Mouse (Mus musculus) layer of hippocampus, adult 2 months (tissue): ENCODE measurements around the gene Spaar. TPM values are rescaled to one million over a fixed set of nuclear protein-coding genes. Genes with fewer than 3 reads are reported as not detected.

Experiments used
- DNase-seq, 2 experiments: peaks; one replicate each; pipeline ENCODE4 v3.0.0; 2022; ENCODE audit warnings: low spot score in 2 of 2
- H3K27ac ChIP-seq: fragments of 200-600 bp; 2 replicates; pipeline ENCODE4 v1.8.1; 2022
- H3K4me3 ChIP-seq: fragments of 200-600 bp; 2 replicates; pipeline ENCODE4 v1.8.1; 2022; ENCODE audit warnings: mild to moderate bottlenecking
- CTCF ChIP-seq: fragments of 200-600 bp; conservative IDR thresholded peaks from 2 replicates; pipeline ENCODE4 v1.8.1; 2022; ENCODE audit warnings: antibody characterized with exemption, mild to moderate bottlenecking, moderate library complexity
- total RNA-seq, 2 experiments: library from RNA; stranded (reverse); gene quantifications; 2 replicates each; pipeline ENCODE4 v1.2.3; 2021

Spaar gene
- total RNA-seq, 2 experiments from 2014 or later, result 0.97 to 0.98 TPM

GRCm38 (mm10) chr4:43713652-43714219 is 16.1 kb upstream of the Spaar start:
- no peak for TF ChIP-seq CTCF
- no peak for DNase-seq
- Histone ChIP-seq H3K27ac (no peak overlapping the region), H3K4me3 (no peak overlapping the region)

GRCm38 (mm10) chr4:43720491-43721228 is 9.2 kb upstream of the Spaar start:
- Histone ChIP-seq H3K27ac (0 out of 2 replicates have a peak overlapping the region, but pooled peaks have one; percentile 28), H3K4me3 (no peak overlapping the region)
- DNase-seq, result no peak
- TF ChIP-seq CTCF, result no peak

DNA sequence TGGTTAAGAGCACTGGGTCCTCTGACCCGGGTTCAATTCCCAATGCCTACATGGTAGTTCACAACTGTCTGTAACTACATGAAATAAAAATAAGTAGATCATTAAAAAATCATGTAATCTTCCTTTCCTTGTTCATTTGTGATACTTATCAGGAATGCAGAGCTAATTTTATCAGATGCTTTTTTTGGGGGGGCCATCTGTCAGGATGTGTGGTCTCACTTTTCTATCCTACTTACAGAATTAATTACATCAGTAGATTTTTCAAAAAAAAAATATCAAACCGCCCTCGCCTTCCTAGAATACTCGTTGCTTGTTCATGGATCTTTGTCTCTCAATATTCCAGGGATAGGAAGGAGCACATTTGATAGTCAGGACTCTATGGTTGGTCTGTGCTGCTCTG is 7.6 kb upstream of the Spaar start:
- no peak for TF ChIP-seq CTCF
- DNase-seq, result peak; percentile 33 to 34
- Histone ChIP-seq H3K4me3 (no peak overlapping the region), H3K27ac (peak overlapping the region; percentile 32; the same call in 1 of the 2 replicates)

DNA sequence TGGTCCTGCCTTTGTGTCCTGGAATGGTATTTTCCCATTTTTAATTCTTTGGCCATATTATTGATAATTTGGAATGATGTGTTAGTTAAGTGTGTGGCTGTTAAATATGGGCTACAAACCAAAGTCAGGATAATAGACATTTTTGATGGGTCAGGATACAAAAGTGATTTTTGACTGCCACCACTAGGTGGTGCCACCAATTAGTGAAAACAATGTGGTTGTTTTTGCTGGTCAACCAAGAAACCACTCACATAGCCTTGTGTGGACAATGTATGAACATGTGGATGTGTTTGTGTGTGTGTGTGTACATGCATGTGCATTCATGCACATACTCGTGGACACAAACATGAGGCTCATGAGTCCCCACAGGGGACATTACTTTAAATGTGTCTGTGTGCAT is 5.1 kb upstream of the Spaar start:
- peak in 1 of 2 experiments; percentile 32 for DNase-seq
- H3K4me3 ChIP-seq, result no peak overlapping the region
- H3K27ac ChIP-seq, result no peak overlapping the region
- peak; percentile 87 for TF ChIP-seq CTCF

DNA sequence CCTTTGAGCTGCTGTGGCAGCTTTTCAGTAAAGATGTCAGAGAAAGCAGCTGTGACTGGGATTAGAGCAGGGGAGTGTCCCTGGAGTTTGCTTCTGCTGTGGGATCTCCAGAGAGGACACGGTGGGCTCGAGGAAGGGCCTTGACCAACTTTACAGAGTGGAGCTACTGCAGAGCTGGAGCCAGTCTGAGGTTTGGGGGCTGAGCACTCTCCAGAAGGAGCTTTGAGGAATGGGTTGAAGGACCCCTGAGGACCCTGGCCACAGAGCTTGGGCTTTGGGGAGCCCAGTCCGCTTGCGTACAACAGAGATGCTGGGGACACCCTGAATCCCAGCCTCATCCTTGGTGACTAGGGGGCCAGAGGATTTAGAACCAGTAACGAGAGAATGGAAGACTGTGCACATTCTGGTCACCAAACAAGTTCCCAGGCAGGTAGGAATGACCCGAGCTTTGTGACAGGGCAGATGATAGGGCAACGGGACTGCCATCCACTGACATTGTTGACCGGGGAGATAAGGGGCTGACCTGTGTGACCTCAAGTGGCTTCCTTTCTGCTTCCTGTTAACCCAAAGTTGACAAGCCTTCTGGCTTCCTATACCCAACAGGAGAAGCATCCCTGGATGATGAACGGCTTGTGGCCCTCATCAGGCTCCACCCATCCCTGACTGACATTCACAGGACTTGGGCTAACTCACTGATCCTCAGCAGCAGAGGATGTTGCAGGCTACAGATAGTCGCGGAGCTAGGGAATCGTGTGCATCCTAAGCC is 3.4 kb upstream of the Spaar start:
- Histone ChIP-seq H3K4me3 (no peak overlapping the region), H3K27ac (peak overlapping the region; percentile 15; the same call in 1 of the 2 replicates)
- DNase-seq, result no peak
- TF ChIP-seq CTCF, result no peak

GRCm38 (mm10) chr4:43726995-43727394 is 2.8 kb upstream of the Spaar start, which contains the start of gene Hrct1:
Hrct1 (plus strand) TSS chr4:43727188.
- no peak for TF ChIP-seq CTCF
- no peak for DNase-seq
- H3K27ac ChIP-seq, result peak within 1 kb of the TSS; percentile 62
- no peak within 1 kb of the TSS for H3K4me3 ChIP-seq

DNA sequence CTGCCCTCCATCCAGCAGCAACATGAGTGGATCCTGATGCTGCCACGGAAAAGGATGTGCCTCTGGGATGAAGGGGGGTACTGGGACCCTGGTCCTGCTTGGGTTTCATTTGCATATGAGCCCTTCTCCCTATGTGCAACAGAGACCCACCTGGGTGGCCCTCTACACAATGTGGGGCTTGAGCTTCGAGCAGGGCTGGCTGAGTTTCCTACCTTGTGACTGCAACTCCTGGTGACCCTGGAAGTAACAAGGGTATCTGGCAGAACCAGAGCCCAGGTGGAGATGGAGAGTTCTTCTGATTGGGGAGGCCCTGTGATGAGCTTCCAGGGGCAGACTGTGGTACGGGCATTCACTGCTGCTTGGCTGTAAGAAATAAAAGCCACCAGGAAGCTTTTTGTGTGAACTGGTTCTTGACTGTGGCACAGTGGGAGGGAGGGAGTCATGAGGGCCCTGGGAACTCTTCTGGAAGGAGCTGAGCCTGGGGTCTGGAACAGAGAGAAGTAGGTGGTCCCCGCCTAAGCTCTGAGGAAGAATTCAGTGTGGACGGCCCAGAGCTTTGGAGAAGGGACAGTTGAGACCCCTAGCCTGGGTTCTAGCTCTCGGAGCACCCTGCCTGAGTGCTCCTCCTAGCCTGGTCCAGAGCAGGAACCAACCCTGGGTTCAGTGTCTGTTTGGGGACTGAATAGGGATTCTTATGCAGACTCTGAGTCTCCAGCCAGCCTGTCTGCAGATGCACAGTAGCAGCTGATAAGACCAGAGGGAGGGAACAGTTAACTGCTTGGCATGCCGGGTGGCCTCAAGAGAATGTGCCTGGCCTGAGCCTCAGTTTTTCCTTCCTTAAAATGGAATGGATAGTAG is 1.9 kb upstream of the Spaar start:
- no peak for TF ChIP-seq CTCF
- DNase-seq, result no peak
- H3K4me3 ChIP-seq, result no peak overlapping the region
- H3K27ac ChIP-seq, result peak overlapping the region; percentile 62

DNA sequence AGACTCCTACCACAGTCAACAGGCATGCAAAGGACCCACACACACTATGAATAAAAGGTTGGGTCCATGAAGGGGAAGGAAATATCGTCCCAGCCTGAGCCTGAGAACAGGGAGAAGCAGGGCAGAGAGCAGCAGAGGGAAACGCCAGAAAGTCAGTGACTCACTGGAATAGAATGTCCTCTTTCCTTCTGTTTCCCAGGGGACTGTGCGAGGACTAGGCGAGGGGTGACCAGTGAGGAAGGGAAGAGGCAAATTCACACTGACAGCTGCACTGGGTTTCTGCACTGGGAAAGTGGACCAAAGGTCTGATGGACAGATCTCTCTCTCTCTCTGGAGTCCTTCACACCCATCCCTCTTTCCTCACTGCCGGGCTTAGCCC is 1.3 kb upstream of the Spaar start:
- DNase-seq, result no peak
- no peak for TF ChIP-seq CTCF
- Histone ChIP-seq H3K4me3 (no peak overlapping the region), H3K27ac (peak overlapping the region; percentile 62)

- TF ChIP-seq CTCF, result no peak
- H3K4me3 ChIP-seq, result no peak overlapping the region
- no peak for DNase-seq
- peak overlapping the region; percentile 57 for H3K27ac ChIP-seq
These were observed 708 bp upstream of the Spaar start for GRCm38 (mm10) chr4:43729126-43729525.

GRCm38 (mm10) chr4:43730750-43731297 is 990 bp downstream of the Spaar start:
- peak overlapping the region; percentile 64; the same call in 1 of the 2 replicates for H3K27ac ChIP-seq

GRCm38 (mm10) chr4:43732171-43732570 is 2.3 kb downstream of the Spaar start:
- no peak for TF ChIP-seq CTCF
- Histone ChIP-seq H3K27ac (peak overlapping the region; percentile 36; the same call in 1 of the 2 replicates), H3K4me3 (no peak overlapping the region)
- no peak for DNase-seq

More at GRCm38 (mm10) chr4:43730750-43731297, 990 bp downstream of the Spaar start:
- H3K4me3 ChIP-seq, result no peak overlapping the region
- DNase-seq, result no peak
- TF ChIP-seq CTCF, result 0 out of 2 replicates have a peak, but pooled peaks have one; percentile 13

- no peak overlapping the region for H3K4me3 ChIP-seq
- no peak overlapping the region for H3K27ac ChIP-seq
- no peak for TF ChIP-seq CTCF
- DNase-seq, result no peak
These were observed 3.4 kb downstream of the Spaar start for GRCm38 (mm10) chr4:43733186-43733585.
